Mouse (Mus musculus) embryo, embryonic 11 days (tissue): Measurements from ENCODE around the gene Pafah1b3.
"Not testable (repeated sequence)": the region's sequence is repeated elsewhere in the genome, so short reads cannot be mapped to it uniquely, and the experiment has no call there.

Source experiments
- DNase-seq: peaks from one replicate; pipeline ENCODE4 v3.0.0-alpha.2; 2015

Pafah1b3 gene

GRCm38 (mm10) chr7:25297454-25298325 is at the start of gene Pafah1b3:
TSS of gene Pafah1b3 (minus strand) at chr7:25297986.
- peak; percentile 97 for DNase-seq

GRCm38 (mm10) chr7:25341000-25341784 is 43.4 kb upstream of the Pafah1b3 start:
- DNase-seq = no peak

GRCm38 (mm10) chr7:25339329-25339728 is 41.5 kb upstream of the Pafah1b3 start:
- DNase-seq = no peak

- no peak for DNase-seq
Measured at GRCm38 (mm10) chr7:25334472-25334871, 36.7 kb upstream of the Pafah1b3 start.

GRCm38 (mm10) chr7:25333596-25334307 is 36.0 kb upstream of the Pafah1b3 start:
- peak; percentile 88 for DNase-seq

GRCm38 (mm10) chr7:25326233-25326632 is 28.4 kb upstream of the Pafah1b3 start:
- DNase-seq = no peak

- DNase-seq = not testable (repeated sequence)
Measured at GRCm38 (mm10) chr7:25325431-25325830, 27.6 kb upstream of the Pafah1b3 start.

- DNase-seq = no peak
Measured at GRCm38 (mm10) chr7:25323219-25323618, 25.4 kb upstream of the Pafah1b3 start.

- peak; percentile 92 for DNase-seq
Measured at GRCm38 (mm10) chr7:25322058-25322484, 24.3 kb upstream of the Pafah1b3 start.

- peak; percentile 47 for DNase-seq
Measured at GRCm38 (mm10) chr7:25317446-25317999, 19.7 kb upstream of the Pafah1b3 start.

GRCm38 (mm10) chr7:25316532-25317445 is 19.0 kb upstream of the Pafah1b3 start, which contains the start of gene Megf8:
TSS of gene Megf8 (plus strand) at chr7:25317164.
- DNase-seq = peak; percentile 99

- peak; percentile 44 for DNase-seq
Measured at GRCm38 (mm10) chr7:25315306-25316041, 17.7 kb upstream of the Pafah1b3 start.

GRCm38 (mm10) chr7:25314606-25315305 is 17.0 kb upstream of the Pafah1b3 start:
- DNase-seq = peak; percentile 34

- no peak for DNase-seq
Measured at GRCm38 (mm10) chr7:25313325-25313724, 15.5 kb upstream of the Pafah1b3 start.

GRCm38 (mm10) chr7:25311193-25311592 is 13.4 kb upstream of the Pafah1b3 start:
- no peak for DNase-seq

- DNase-seq = no peak
Measured at GRCm38 (mm10) chr7:25309425-25309824, 11.6 kb upstream of the Pafah1b3 start.

GRCm38 (mm10) chr7:25308702-25309318 is 11.0 kb upstream of the Pafah1b3 start:
- no peak for DNase-seq

- no peak for DNase-seq
Measured at GRCm38 (mm10) chr7:25306614-25306996, 8.8 kb upstream of the Pafah1b3 start.

- DNase-seq = peak; percentile 86
Measured at GRCm38 (mm10) chr7:25305956-25306613, 8.3 kb upstream of the Pafah1b3 start, which contains the start of gene Tmem145. TSS of gene Tmem145 (plus strand) at chr7:25306106.
